Mouse (Mus musculus): Measurements from ENCODE around the gene Spata5. TPM values are rescaled to one million over a fixed set of nuclear protein-coding genes. Genes with fewer than 3 reads are reported as not detected.
A peak's percentile ranks its signal among the peaks of the same experiment; 100 is the strongest.

Gene Spata5
- 10 to 100 TPM; 25.3 to 30.5 TPM for total RNA-seq (2021)
- long read RNA-seq, experiment 1, transcript Spata5-209 (17 exons, 2,916 nt): major isoform, 5 of 9 reads
- long read RNA-seq, experiment 1, partial matches to known transcripts: 0 of 9 reads
- long read RNA-seq, experiment 1, other reads (novel, unspliced or antisense): 1 of 9 reads
- long read RNA-seq, experiment 2, transcript Spata5-202 (16 exons, 3,295 nt): major isoform, 5 of 17 reads
- long read RNA-seq, experiment 2, partial matches to known transcripts: 0 of 17 reads
- long read RNA-seq, experiment 2, other reads (novel, unspliced or antisense): 5 of 17 reads

- no peak for TF ChIP-seq CTCF (conservative IDR thresholded peaks at IDR 0.05)
- Histone ChIP-seq H3K27ac (peak within 1 kb of the TSS; percentile 99), H3K4me3 (peak within 1 kb of the TSS; percentile 98)
- peak; percentile 94 to 96 for DNase-seq (ENCODE audit: low spot score in 2 of 2)
Measured at GRCm38 (mm10) chr3:37419458-37419991, at the start of gene Spata5. Gene Spata5 (plus strand): TSS chr3:37419896.

- Histone ChIP-seq H3K4me3 (no peak overlapping the region), H3K27ac (no peak overlapping the region)
- no peak for DNase-seq (ENCODE audit: low spot score in 2 of 2)
- no peak for TF ChIP-seq CTCF (conservative IDR thresholded peaks at IDR 0.05)
Measured at GRCm38 (mm10) chr3:37370407-37370806, 49.3 kb upstream of the Spata5 start.

- DNase-seq (ENCODE audit: low spot score in 2 of 2): no peak
- TF ChIP-seq CTCF (conservative IDR thresholded peaks at IDR 0.05): no peak
- Histone ChIP-seq H3K4me3 (no peak overlapping the region), H3K27ac (no peak overlapping the region)
Measured at GRCm38 (mm10) chr3:37373712-37374111, 46.0 kb upstream of the Spata5 start.

- DNase-seq (ENCODE audit: low spot score in 2 of 2): no peak
- Histone ChIP-seq H3K4me3 (no peak overlapping the region), H3K27ac (no peak overlapping the region)
- TF ChIP-seq CTCF (conservative IDR thresholded peaks at IDR 0.05): no peak
Measured at GRCm38 (mm10) chr3:37377926-37378325, 41.8 kb upstream of the Spata5 start.

GRCm38 (mm10) chr3:37378412-37378811 lies 41.3 kb upstream of the Spata5 start:
- Histone ChIP-seq H3K4me3 (no peak overlapping the region), H3K27ac (no peak overlapping the region)
- no peak for DNase-seq (ENCODE audit: low spot score in 2 of 2)
- TF ChIP-seq CTCF (conservative IDR thresholded peaks at IDR 0.05): no peak

- no peak for DNase-seq (ENCODE audit: low spot score in 2 of 2)
- TF ChIP-seq CTCF (conservative IDR thresholded peaks at IDR 0.05): peak; percentile 30
- H3K27ac ChIP-seq: no peak overlapping the region
- H3K4me3 ChIP-seq: no peak overlapping the region
Measured at GRCm38 (mm10) chr3:37379201-37379600, 40.5 kb upstream of the Spata5 start.

- no peak overlapping the region for H3K4me3 ChIP-seq
Measured at GRCm38 (mm10) chr3:37379930-37380881, 39.5 kb upstream of the Spata5 start.

GRCm38 (mm10) chr3:37381457-37381856 lies 38.2 kb upstream of the Spata5 start:
- no peak for DNase-seq (ENCODE audit: low spot score in 2 of 2)
- Histone ChIP-seq H3K27ac (no peak overlapping the region), H3K4me3 (no peak overlapping the region)
- TF ChIP-seq CTCF (conservative IDR thresholded peaks at IDR 0.05): no peak

More at GRCm38 (mm10) chr3:37379930-37380881, 39.5 kb upstream of the Spata5 start:
- DNase-seq (ENCODE audit: low spot score in 2 of 2): no peak
- no peak for TF ChIP-seq CTCF (conservative IDR thresholded peaks at IDR 0.05)
- no peak overlapping the region for H3K27ac ChIP-seq

GRCm38 (mm10) chr3:37383096-37383765 lies 36.5 kb upstream of the Spata5 start:
- Histone ChIP-seq H3K27ac (no peak overlapping the region), H3K4me3 (no peak overlapping the region)
- TF ChIP-seq CTCF (conservative IDR thresholded peaks at IDR 0.05): peak; percentile 27
- no peak for DNase-seq (ENCODE audit: low spot score in 2 of 2)

- DNase-seq (ENCODE audit: low spot score in 2 of 2): no peak
- Histone ChIP-seq H3K27ac (no peak overlapping the region), H3K4me3 (no peak overlapping the region)
- no peak for TF ChIP-seq CTCF (conservative IDR thresholded peaks at IDR 0.05)
Measured at GRCm38 (mm10) chr3:37387310-37387709, 32.4 kb upstream of the Spata5 start.

- H3K4me3 ChIP-seq: no peak overlapping the region
- TF ChIP-seq CTCF (conservative IDR thresholded peaks at IDR 0.05): no peak
- no peak for DNase-seq (ENCODE audit: low spot score in 2 of 2)
Measured at GRCm38 (mm10) chr3:37396930-37397608, 22.6 kb upstream of the Spata5 start.

GRCm38 (mm10) chr3:37397646-37398045 lies 22.1 kb upstream of the Spata5 start:
- Histone ChIP-seq H3K4me3 (no peak overlapping the region), H3K27ac (no peak overlapping the region)
- no peak for TF ChIP-seq CTCF (conservative IDR thresholded peaks at IDR 0.05)
- DNase-seq (ENCODE audit: low spot score in 2 of 2): no peak

More at GRCm38 (mm10) chr3:37396930-37397608, 22.6 kb upstream of the Spata5 start:
- H3K27ac ChIP-seq: no peak overlapping the region

Data from layer of hippocampus, adult 2 months (tissue).